ENCODE assay signal across 8 mouse cellular contexts in genomic region chr4:25408696-25409448, GRCm38 (mm10).
DNase-seq lines count a peak whose midpoint lies in the region; ATAC-seq and TF ChIP-seq lines count a peak whose summit lies in the region.

No protein-coding gene starts in this region.

- H3K36me3 ChIP-seq in embryonic facial prominence, embryonic 10.5 days (replicated peaks) = no peaks in the 10 kb centered on the region
- H3K36me3 ChIP-seq in hindbrain, embryonic 16.5 days (ENCODE audit: control insufficient read depth, insufficient read depth, low read length) = no peaks in the 10 kb centered on the region
- H3K36me3 ChIP-seq in limb, embryonic 14.5 days (ENCODE audit: control insufficient read depth, insufficient read depth, low read length) = no peaks in the 10 kb centered on the region

- H3K4me3 ChIP-seq in embryonic facial prominence, embryonic 10.5 days = no peak overlapping the region
- no peak overlapping the region for H3K4me3 ChIP-seq in hindbrain, embryonic 16.5 days (ENCODE audit: low read length)
- H3K4me3 ChIP-seq in limb, embryonic 14.5 days (replicated peaks; ENCODE audit: low read length) = no peak overlapping the region

- no peaks in the 10 kb centered on the region for H3K27me3 ChIP-seq in embryonic facial prominence, embryonic 10.5 days (replicated peaks; ENCODE audit: low read depth, poor library complexity, severe bottlenecking)
- no peaks in the 10 kb centered on the region for H3K27me3 ChIP-seq in hindbrain, embryonic 16.5 days (replicated peaks; ENCODE audit: control insufficient read depth, insufficient read depth, low read length)
- no peaks in the 10 kb centered on the region for H3K27me3 ChIP-seq in limb, embryonic 14.5 days (ENCODE audit: control insufficient read depth, insufficient read depth, low read length)

- DNase-seq in WW6 (ENCODE audit: low read depth, low spot score) = peak; percentile 7
- DNase-seq in embryonic facial prominence, embryonic 10.5 days (ENCODE audit: low spot score) = peak; percentile 65
- peak; percentile 77 for DNase-seq in limb, embryonic 14.5 days (ENCODE audit: low spot score)
- no peak for DNase-seq in urinary bladder, postnatal 10 days (ENCODE audit: low spot score)
- no peak for DNase-seq in adrenal gland, adult 18-20 months (ENCODE audit: low spot score in 2 of 2)
- no peak for DNase-seq in heart, adult 11 months
- DNase-seq in adrenal gland, adult 8-10 months = no peak

- no peak overlapping the region for H3K9ac ChIP-seq in hindbrain, embryonic 16.5 days (ENCODE audit: low read depth, low read length)
- H3K9ac ChIP-seq in limb, embryonic 14.5 days (ENCODE audit: low read depth, low read length, severe bottlenecking) = no peak overlapping the region

- whole genome bisulfite sequencing in embryonic facial prominence, embryonic 10.5 days = 26% methylated on average over 3 of the region's 3 CpGs
- WGBS in hindbrain, embryonic 16.5 days = 8% methylated on average over 3 of the region's 3 CpGs
- whole genome bisulfite sequencing in limb, embryonic 14.5 days = 19% methylated on average over 3 of the region's 3 CpGs

- H3K4me1 ChIP-seq in embryonic facial prominence, embryonic 10.5 days = peaks cover 30% of the 10 kb centered on the region
- peaks cover 9% of the 10 kb centered on the region for H3K4me1 ChIP-seq in hindbrain, embryonic 16.5 days (ENCODE audit: control insufficient read depth, insufficient read depth, low read depth, low read length)
- peaks cover 8% of the 10 kb centered on the region; the same call in 1 of the 2 replicates for H3K4me1 ChIP-seq in limb, embryonic 14.5 days (ENCODE audit: control insufficient read depth, insufficient read depth, low read length)

- TF ChIP-seq POLR2A in limb, embryonic 14.5 days (IDR thresholded peaks at IDR 0.05; ENCODE audit: borderline replicate concordance, extremely low read depth, insufficient read depth, insufficient read length) = no peak

- H3K4me2 ChIP-seq in hindbrain, embryonic 16.5 days (ENCODE audit: low read length) = peak overlapping the region; percentile 1; the same call in 1 of the 2 replicates
- no peak overlapping the region for H3K4me2 ChIP-seq in limb, embryonic 14.5 days (replicated peaks; ENCODE audit: low read depth, low read length, severe bottlenecking)

- H3K9me3 ChIP-seq in embryonic facial prominence, embryonic 10.5 days = no peaks in the 10 kb centered on the region
- no peaks in the 10 kb centered on the region for H3K9me3 ChIP-seq in hindbrain, embryonic 16.5 days (ENCODE audit: control insufficient read depth, low read length)
- no peaks in the 10 kb centered on the region for H3K9me3 ChIP-seq in limb, embryonic 14.5 days (ENCODE audit: control insufficient read depth, low read length)

- peak overlapping the region; percentile 72 for H3K27ac ChIP-seq in embryonic facial prominence, embryonic 10.5 days (replicated peaks)
- H3K27ac ChIP-seq in hindbrain, embryonic 16.5 days (ENCODE audit: low read depth, low read length) = peak overlapping the region; percentile 71
- peak overlapping the region; percentile 48 for H3K27ac ChIP-seq in limb, embryonic 14.5 days (replicated peaks; ENCODE audit: low read depth, low read length)

- peak; percentile 98 for ATAC-seq in hindbrain, embryonic 16.5 days
- peak; percentile 76 for ATAC-seq in limb, embryonic 14.5 days (ENCODE audit: low FRiP score, low read depth)

Comparison
In these comparisons a context has a peak if more than half of its experiments do, and no peak if none do; other contexts are left out.
1. DNase-seq: peak in WW6 (single experiment), embryonic facial prominence, embryonic 10.5 days (single experiment) and limb, embryonic 14.5 days (single experiment); none in urinary bladder, postnatal 10 days (single experiment), adrenal gland, adult 18-20 months (0 of 2), heart, adult 11 months (single experiment) and adrenal gland, adult 8-10 months (single experiment).
2. Peak in every context shown above with its lines, with median percentiles within 50 percentile points of each other: H3K27ac ChIP-seq.